Mouse (Mus musculus): ENCODE data around the gene Mmp2. TPM values are rescaled to one million over a fixed set of nuclear protein-coding genes. Genes with fewer than 3 reads are reported as not detected.

The Mmp2 gene
- not detected for total RNA-seq (2023)

DNA sequence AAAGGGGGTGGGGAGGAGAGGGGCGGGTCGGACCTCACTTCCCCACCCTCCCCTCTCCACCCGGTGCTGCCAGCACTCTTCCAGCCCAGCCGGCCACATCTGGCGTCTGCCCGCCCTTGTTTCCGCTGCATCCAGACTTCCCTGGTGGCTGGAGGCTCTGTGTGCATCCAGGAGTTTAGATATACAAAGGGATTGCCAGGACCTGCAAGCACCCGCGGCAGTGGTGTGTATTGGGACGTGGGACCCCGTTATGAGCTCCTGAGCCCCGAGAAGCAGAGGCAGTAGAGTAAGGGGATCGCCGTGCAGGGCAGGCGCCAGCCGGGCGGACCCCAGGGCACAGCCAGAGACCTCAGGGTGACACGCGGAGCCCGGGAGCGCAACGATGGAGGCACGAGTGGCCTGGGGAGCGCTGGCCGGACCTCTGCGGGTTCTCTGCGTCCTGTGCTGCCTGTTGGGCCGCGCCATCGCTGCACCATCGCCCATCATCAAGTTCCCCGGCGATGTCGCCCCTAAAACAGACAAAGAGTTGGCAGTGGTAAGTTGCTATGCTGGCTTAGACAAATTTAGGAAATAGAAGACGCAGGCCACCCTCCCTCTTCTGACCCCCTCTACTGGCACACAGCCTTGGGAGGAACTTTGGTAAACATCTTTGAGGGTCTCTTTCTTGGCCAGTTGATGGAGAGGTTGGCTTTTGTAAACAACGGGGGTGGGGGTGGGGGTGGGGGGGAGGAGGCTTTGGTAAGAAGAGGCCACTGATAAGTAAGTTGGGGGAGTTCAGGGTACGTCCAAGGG is at the start of gene Mmp2:
Mmp2 (plus strand) TSS at position 49 of the 792 bp plus-strand sequence.

DNA sequence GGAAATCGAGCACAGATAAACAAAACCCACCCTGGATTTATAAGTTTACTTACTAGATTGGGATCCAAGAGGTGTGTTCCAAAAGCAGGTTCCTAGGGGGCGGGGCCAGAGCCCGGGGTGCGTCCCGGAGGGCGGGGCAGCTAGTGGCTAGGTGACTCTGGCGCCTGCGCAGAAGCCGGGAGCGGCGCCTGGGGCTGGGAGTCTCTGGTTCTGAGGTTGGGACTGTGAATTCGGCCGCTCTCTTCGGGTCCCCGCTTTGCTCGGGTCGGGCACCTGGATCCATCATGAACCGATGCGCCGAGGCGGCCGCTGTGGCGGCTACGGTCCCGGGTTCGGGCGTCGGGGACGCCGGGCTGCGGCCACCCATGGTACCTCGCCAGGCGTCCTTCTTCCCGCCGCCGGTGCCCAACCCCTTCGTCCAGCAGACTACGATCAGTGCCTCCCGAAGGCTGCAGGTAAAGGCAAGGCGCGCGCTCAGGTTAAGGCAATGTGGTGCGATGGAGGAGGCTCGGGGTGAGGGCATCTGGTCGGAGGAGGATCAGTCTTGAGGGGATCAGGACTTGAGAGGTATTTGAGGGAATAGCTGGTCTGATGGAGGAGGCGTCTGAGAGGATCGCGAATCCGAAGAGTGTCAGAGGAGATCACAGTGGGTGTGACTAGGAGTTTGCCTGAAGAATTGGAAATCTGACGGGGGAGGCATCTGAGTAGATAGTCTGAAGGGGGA is 28.2 kb downstream of the Mmp2 start, which contains the start of gene Lpcat2:
Lpcat2 (plus strand) TSS at position 169 of the 724 bp plus-strand sequence.

DNA sequence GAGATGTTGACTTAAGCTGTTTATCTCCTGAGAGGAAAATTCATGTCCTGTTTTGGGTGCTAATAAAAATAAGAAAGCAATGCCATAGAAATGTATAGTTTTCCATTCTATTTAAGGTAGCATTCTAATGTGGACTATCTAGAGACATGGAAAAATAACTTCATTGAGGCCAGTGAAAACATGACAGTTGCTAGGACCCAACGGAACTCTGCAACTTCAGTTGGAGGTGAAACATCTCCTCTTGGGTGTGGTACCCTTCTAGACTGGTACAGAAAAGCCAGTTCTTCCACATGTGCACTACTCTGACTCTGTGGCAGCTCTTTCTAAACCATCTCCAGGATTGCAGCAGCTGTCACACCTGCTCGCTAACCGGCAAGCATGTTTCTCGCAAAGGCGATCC is 74.0 kb downstream of the Mmp2 start, which contains the start of gene Capns2:
Capns2 (plus strand) TSS at position 301 of the 400 bp plus-strand sequence.

Other genes starting within 250 kb of the Mmp2 start
- not detected for gene Irx6, start 153.0 kb upstream of the Mmp2 start, total RNA-seq (2023)
- 1.3 TPM for gene Lpcat2, start 28.0 kb downstream of the Mmp2 start, total RNA-seq (2023)
- not detected for gene Capns2, start 74.1 kb downstream of the Mmp2 start, total RNA-seq (2023)
- gene Slc6a2, start 132.8 kb downstream of the Mmp2 start, total RNA-seq (2023) = not detected
- gene Ces1a, start 220.9 kb downstream of the Mmp2 start, total RNA-seq (2023) = not detected

Measured in CD8-positive naive resting alpha-beta T cell, adult 57 days (primary cell).